ENCODE assay signal across 9 mouse cellular contexts in the genomic region with DNA sequence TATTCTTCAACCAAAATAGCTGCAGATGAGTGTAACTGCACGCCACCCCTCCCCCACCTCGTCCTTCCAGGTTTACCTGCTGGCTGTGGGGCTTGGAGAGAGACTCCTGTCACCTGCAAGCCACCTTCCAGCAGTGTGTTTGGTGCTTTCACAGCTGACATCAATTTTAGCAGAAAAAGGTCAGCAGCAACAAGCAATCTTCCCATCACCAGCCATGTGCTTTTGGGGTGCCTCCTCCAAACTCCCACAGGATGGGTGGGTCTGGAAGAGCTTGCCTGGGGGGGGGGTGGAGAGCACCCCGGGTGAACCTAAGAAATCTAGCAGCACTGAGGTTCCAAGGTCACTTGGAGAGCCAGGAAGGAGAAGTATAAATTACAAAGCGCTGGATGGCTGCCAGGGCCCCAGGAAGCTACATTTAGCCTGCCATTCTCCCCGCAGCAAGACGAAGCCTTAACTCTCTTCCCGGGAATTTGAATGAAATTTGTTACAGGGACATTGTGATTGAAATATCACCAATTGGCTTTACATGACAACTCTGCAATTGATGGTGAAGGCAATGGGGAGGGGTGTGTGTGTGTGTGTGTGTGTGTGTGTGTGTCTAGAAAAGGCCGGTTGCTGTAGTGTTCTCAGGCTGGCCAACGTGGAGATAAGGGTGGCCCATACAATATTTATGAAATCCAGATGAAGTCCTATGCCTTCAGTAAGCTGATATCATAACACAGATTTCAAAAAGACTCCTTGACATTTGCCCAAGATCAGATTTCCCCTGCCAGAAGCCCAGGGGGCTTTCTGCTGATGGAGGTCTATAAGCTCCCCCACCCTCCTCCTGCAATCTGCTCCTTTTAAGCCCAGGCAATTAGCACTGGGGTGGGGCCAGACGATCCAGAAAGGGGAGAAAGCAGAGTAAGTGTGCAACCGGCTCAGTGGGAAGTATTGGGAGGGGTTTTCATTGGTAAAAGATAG. TPM values are rescaled to one million over a fixed set of nuclear protein-coding genes. Genes with fewer than 3 reads are reported as not detected.
DNase-seq lines count a peak whose midpoint lies in the region; ATAC-seq and TF ChIP-seq lines count a peak whose summit lies in the region.
"Had no signal": no experiment of that assay in that cellular context is flagged by ENCODE, and none has a peak within 500 bp of the region (broad histone marks: within the 10 kb centered on the region; RNA-seq: fewer than 3 reads in every experiment).

No protein-coding gene starts in this region.

- no peak for TF ChIP-seq POLR2A in lung, adult 2 months (IDR thresholded peaks at IDR 0.05; ENCODE audit: borderline replicate concordance, extremely low read depth, low read depth, low read length)

- peak; percentile 74 for DNase-seq in lung, embryonic 14.5 days
- no peak for DNase-seq in lung, adult 2 months
- peak; percentile 28 for DNase-seq in embryo, embryonic 9.5 days (ENCODE audit: extremely low spot score)
- peak; percentile 75 for DNase-seq in midbrain, embryonic 14.5 days
- DNase-seq in left cerebral cortex, adult 9 months (ENCODE audit: low spot score in 2 of 2), result no peak
- DNase-seq: liver, embryonic 13.5 days had no signal

- H3K36me3 ChIP-seq in lung, embryonic 14.5 days (ENCODE audit: insufficient read depth), result no peaks in the 10 kb centered on the region
- H3K36me3 ChIP-seq in hindbrain, embryonic 16.5 days (ENCODE audit: control insufficient read depth, insufficient read depth, low read length), result no peaks in the 10 kb centered on the region
- H3K36me3 ChIP-seq in midbrain, embryonic 14.5 days (ENCODE audit: control insufficient read depth, insufficient read depth, low read length), result no peaks in the 10 kb centered on the region
- H3K36me3 ChIP-seq: liver, embryonic 13.5 days had no signal

- H3K9me3 ChIP-seq in lung, embryonic 14.5 days (ENCODE audit: low read depth, low read length), result no peaks in the 10 kb centered on the region
- H3K9me3 ChIP-seq in hindbrain, embryonic 16.5 days (ENCODE audit: control insufficient read depth, low read length), result no peaks in the 10 kb centered on the region
- no peaks in the 10 kb centered on the region for H3K9me3 ChIP-seq in midbrain, embryonic 14.5 days (ENCODE audit: control insufficient read depth, low read length)
- H3K9me3 ChIP-seq: liver, embryonic 13.5 days had no signal

- TF ChIP-seq CTCF in lung, embryonic 14.5 days (IDR thresholded peaks at IDR 0.05; ENCODE audit: low read depth), result no peak
- no peak for TF ChIP-seq CTCF in lung, adult 2 months (IDR thresholded peaks at IDR 0.05; ENCODE audit: insufficient read depth, low read length)

- no peak for ATAC-seq in lung, embryonic 14.5 days (ENCODE audit: insufficient read depth)
- ATAC-seq in hindbrain, embryonic 16.5 days, result peak; percentile 35
- peak; percentile 46; the same call in 1 of the 2 replicates for ATAC-seq in midbrain, embryonic 14.5 days (ENCODE audit: low FRiP score, low TSS enrichment)
- ATAC-seq in megakaryocyte progenitor cell, adult 5-6 weeks (replicated peaks; ENCODE audit: poor library complexity), result no peak
- no peak for ATAC-seq in inflammation-experienced regulatory T-cells, adult 6 months

- no peak overlapping the region for H3K4me3 ChIP-seq in lung, embryonic 14.5 days (ENCODE audit: low read depth, low read length)
- no peak overlapping the region for H3K4me3 ChIP-seq in lung, adult 2 months (replicated peaks; ENCODE audit: extremely low read depth, low read depth, low read length)
- no peak overlapping the region for H3K4me3 ChIP-seq in hindbrain, embryonic 16.5 days (ENCODE audit: low read length)
- H3K4me3 ChIP-seq in midbrain, embryonic 14.5 days (replicated peaks; ENCODE audit: low read depth, low read length), result no peak overlapping the region
- H3K4me3 ChIP-seq: liver, embryonic 13.5 days had no signal

- no peak overlapping the region; the same call in 1 of the 2 replicates for H3K9ac ChIP-seq in lung, embryonic 14.5 days
- H3K9ac ChIP-seq in hindbrain, embryonic 16.5 days (ENCODE audit: low read depth, low read length), result no peak overlapping the region; the same call in 1 of the 2 replicates
- H3K9ac ChIP-seq in midbrain, embryonic 14.5 days (replicated peaks; ENCODE audit: low read length), result peak overlapping the region; percentile 29; the same call in 1 of the 2 replicates
- H3K9ac ChIP-seq: liver, embryonic 13.5 days had no signal

- peak overlapping the region; percentile 40 for H3K4me2 ChIP-seq in lung, embryonic 14.5 days
- H3K4me2 ChIP-seq in hindbrain, embryonic 16.5 days (ENCODE audit: low read length), result peak overlapping the region; percentile 29; the same call in 1 of the 2 replicates
- peak overlapping the region; percentile 27 for H3K4me2 ChIP-seq in midbrain, embryonic 14.5 days (ENCODE audit: low read length)
- H3K4me2 ChIP-seq: liver, embryonic 13.5 days had no signal

- H3K27ac ChIP-seq in lung, embryonic 14.5 days (ENCODE audit: low read depth), result no peak overlapping the region
- H3K27ac ChIP-seq in hindbrain, embryonic 16.5 days (ENCODE audit: low read depth, low read length), result 0 out of 2 replicates have a peak overlapping the region, but pooled peaks have one; percentile 1
- H3K27ac ChIP-seq in midbrain, embryonic 14.5 days (replicated peaks; ENCODE audit: low read depth, low read length), result peak overlapping the region; percentile 72
- H3K27ac ChIP-seq: liver, embryonic 13.5 days had no signal

- H3K27me3 ChIP-seq in lung, embryonic 14.5 days (ENCODE audit: insufficient read depth, low read length), result no peaks in the 10 kb centered on the region
- no peaks in the 10 kb centered on the region; the same call in 1 of the 2 replicates for H3K27me3 ChIP-seq in hindbrain, embryonic 16.5 days (replicated peaks; ENCODE audit: control insufficient read depth, insufficient read depth, low read length)
- no peaks in the 10 kb centered on the region for H3K27me3 ChIP-seq in midbrain, embryonic 14.5 days (ENCODE audit: control insufficient read depth, insufficient read depth, low read length)

- peaks cover 15% of the 10 kb centered on the region for H3K4me1 ChIP-seq in lung, embryonic 14.5 days (ENCODE audit: insufficient read depth)
- no peaks in the 10 kb centered on the region for H3K4me1 ChIP-seq in lung, adult 2 months (ENCODE audit: control insufficient read depth, insufficient read depth, low read length)
- H3K4me1 ChIP-seq in hindbrain, embryonic 16.5 days (ENCODE audit: control insufficient read depth, insufficient read depth, low read depth, low read length), result peaks cover 17% of the 10 kb centered on the region
- H3K4me1 ChIP-seq in midbrain, embryonic 14.5 days (ENCODE audit: control insufficient read depth, insufficient read depth, low read length), result peaks cover 31% of the 10 kb centered on the region

- WGBS in lung, embryonic 14.5 days, result 2% methylated on average over 11 of the region's 11 CpGs
- WGBS in lung, adult 2 months, result 6% methylated on average over 11 of the region's 11 CpGs
- WGBS in hindbrain, embryonic 16.5 days, result 12% methylated on average over 11 of the region's 11 CpGs
- WGBS in midbrain, embryonic 14.5 days, result 10% methylated on average over 11 of the region's 11 CpGs

RNA-seq across cellular contexts. Expression of gene Chst8, which starts 13.8 kb away (rescaled TPM):
- polyA plus RNA-seq in lung, embryonic 14.5 days (2014; fragmentation: Nextera tagmentation; extraction: Ambion mirVana), result 2.8 and 3.6 TPM in 2 replicates
- 5.3 and 14.2 TPM in 2 replicates for polyA plus RNA-seq in lung, adult 2 months (2012; rRNA removed)
- 9.2 and 12.2 TPM in 2 replicates for polyA plus RNA-seq in hindbrain, embryonic 16.5 days (2015; fragmentation: Nextera tagmentation; extraction: Ambion mirVana)
- polyA plus RNA-seq in midbrain, embryonic 14.5 days (2014; fragmentation: Nextera tagmentation; extraction: Ambion mirVana), result 14.7 and 14.9 TPM in 2 replicates
- not detected in 2 replicates for total RNA-seq in megakaryocyte progenitor cell, adult 5-6 weeks (2015)
- total RNA-seq in megakaryocyte progenitor cell, adult 5-6 weeks (2017), result not detected in 2 replicates
- not detected for polyA plus RNA-seq in inflammation-experienced regulatory T-cells, adult 6 months (2017; shearing (Covaris generic))

Comparison
In these comparisons a context has a peak if more than half of its experiments do, and no peak if none do; other contexts are left out.
1. DNase-seq: peak in lung, embryonic 14.5 days (single experiment), embryo, embryonic 9.5 days (single experiment) and midbrain, embryonic 14.5 days (single experiment); none in lung, adult 2 months (single experiment) and left cerebral cortex, adult 9 months (0 of 2).
2. ATAC-seq: peak in hindbrain, embryonic 16.5 days (single experiment) and midbrain, embryonic 14.5 days (single experiment); none in lung, embryonic 14.5 days (single experiment), megakaryocyte progenitor cell, adult 5-6 weeks (single experiment) and inflammation-experienced regulatory T-cells, adult 6 months (single experiment).
3. Peak in every context shown above with its lines, with median percentiles within 50 percentile points of each other: H3K4me2 ChIP-seq.